ENCODE assay signal across 9 mouse cellular contexts in the genomic region with DNA sequence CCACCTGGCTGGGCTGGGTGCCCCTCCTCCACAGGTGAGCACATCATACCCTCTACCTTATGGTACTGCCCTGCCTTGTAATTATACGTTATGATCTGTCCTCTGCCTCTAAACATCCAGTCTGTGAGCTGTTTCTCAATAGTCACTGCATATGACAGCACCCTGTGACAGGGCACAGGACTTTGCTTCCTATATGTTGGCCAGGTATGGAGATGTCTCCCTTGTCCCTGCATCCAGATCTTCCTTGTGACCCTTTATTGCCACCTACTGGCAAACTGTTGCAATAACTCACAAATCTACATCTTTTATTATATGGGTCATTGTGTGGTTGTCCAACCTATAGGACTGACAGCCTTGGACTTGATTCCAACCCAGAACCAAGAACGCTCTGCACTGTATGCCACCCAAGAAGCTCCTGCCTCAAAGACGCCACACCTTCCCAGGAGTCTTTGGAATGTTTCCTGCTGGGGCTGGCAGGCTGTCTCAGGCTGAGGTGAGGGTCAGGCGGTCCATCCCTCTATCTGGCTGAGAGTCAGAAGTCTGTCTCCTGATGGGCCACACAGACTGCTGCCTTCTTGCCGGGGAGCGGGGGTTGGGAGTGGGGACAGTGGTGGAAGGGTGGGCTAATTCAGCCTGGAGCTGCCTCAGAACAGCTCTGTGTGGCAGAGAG. TPM values are rescaled to one million over a fixed set of nuclear protein-coding genes. Genes with fewer than 3 reads are reported as not detected.
DNase-seq lines count a peak whose midpoint lies in the region; ATAC-seq lines count a peak whose summit lies in the region.
"Had no signal": no experiment of that assay in that cellular context is flagged by ENCODE, and none has a peak within 500 bp of the region (broad histone marks: within the 10 kb centered on the region; RNA-seq: fewer than 3 reads in every experiment).

No protein-coding gene starts in this region.

- no peak overlapping the region for H3K27ac ChIP-seq in forebrain, embryonic 11.5 days (ENCODE audit: low read depth, low read length)
- no peak overlapping the region for H3K27ac ChIP-seq in limb, embryonic 10.5 days
- no peak overlapping the region for H3K27ac ChIP-seq in midbrain, embryonic 16.5 days (ENCODE audit: low read length)
- H3K27ac ChIP-seq: embryonic facial prominence, embryonic 13.5 days had no signal

- no peak overlapping the region for H3K4me3 ChIP-seq in forebrain, embryonic 11.5 days (ENCODE audit: low read depth, low read length)
- no peak overlapping the region for H3K4me3 ChIP-seq in limb, embryonic 10.5 days
- no peak overlapping the region for H3K4me3 ChIP-seq in midbrain, embryonic 16.5 days (ENCODE audit: low read depth, low read length)
- H3K4me3 ChIP-seq: embryonic facial prominence, embryonic 13.5 days had no signal

- H3K27me3 ChIP-seq in forebrain, embryonic 11.5 days (ENCODE audit: control insufficient read depth, insufficient read depth, low read length): no peaks in the 10 kb centered on the region
- H3K27me3 ChIP-seq in limb, embryonic 10.5 days (ENCODE audit: low read depth, poor library complexity, severe bottlenecking): peaks cover 9% of the 10 kb centered on the region; the same call in 1 of the 2 replicates
- H3K27me3 ChIP-seq in midbrain, embryonic 16.5 days (ENCODE audit: control insufficient read depth, insufficient read depth, low read depth, low read length): no peaks in the 10 kb centered on the region
- H3K27me3 ChIP-seq: embryonic facial prominence, embryonic 13.5 days had no signal

- H3K9me3 ChIP-seq in forebrain, embryonic 11.5 days (ENCODE audit: control insufficient read depth, low read length): no peaks in the 10 kb centered on the region
- no peaks in the 10 kb centered on the region for H3K9me3 ChIP-seq in limb, embryonic 10.5 days (replicated peaks)
- no peaks in the 10 kb centered on the region for H3K9me3 ChIP-seq in midbrain, embryonic 16.5 days (replicated peaks; ENCODE audit: control insufficient read depth, low read length, poor library complexity, severe bottlenecking)
- H3K9me3 ChIP-seq: embryonic facial prominence, embryonic 13.5 days had no signal

- 45% methylated on average over 6 of the region's 6 CpGs for WGBS in forebrain, embryonic 11.5 days
- 45% methylated on average over 6 of the region's 6 CpGs for WGBS in limb, embryonic 10.5 days
- WGBS in midbrain, embryonic 16.5 days: 40% methylated on average over 6 of the region's 6 CpGs

- no peak overlapping the region for H3K4me2 ChIP-seq in forebrain, embryonic 11.5 days (ENCODE audit: low read depth, low read length, severe bottlenecking)
- no peak overlapping the region for H3K4me2 ChIP-seq in midbrain, embryonic 16.5 days (ENCODE audit: low read length)
- H3K4me2 ChIP-seq: embryonic facial prominence, embryonic 13.5 days had no signal

- no peak overlapping the region for H3K9ac ChIP-seq in forebrain, embryonic 11.5 days (ENCODE audit: low read length)
- H3K9ac ChIP-seq in midbrain, embryonic 16.5 days (ENCODE audit: low read depth, low read length): 0 out of 2 replicates have a peak overlapping the region, but pooled peaks have one; percentile 22
- H3K9ac ChIP-seq: embryonic facial prominence, embryonic 13.5 days had no signal

- H3K36me3 ChIP-seq in forebrain, embryonic 11.5 days (ENCODE audit: control insufficient read depth, insufficient read depth, low read length): no peaks in the 10 kb centered on the region
- no peaks in the 10 kb centered on the region for H3K36me3 ChIP-seq in limb, embryonic 10.5 days
- H3K36me3 ChIP-seq in midbrain, embryonic 16.5 days (ENCODE audit: control insufficient read depth, insufficient read depth, low read length): 0 out of 2 replicates have a peak, but pooled peaks cover 5% of the 10 kb centered on the region
- H3K36me3 ChIP-seq: embryonic facial prominence, embryonic 13.5 days had no signal

- ATAC-seq in forebrain, embryonic 11.5 days (replicated peaks; ENCODE audit: low FRiP score): peak; percentile 53; the same call in 1 of the 2 replicates
- ATAC-seq in midbrain, embryonic 16.5 days: peak; percentile 88

- DNase-seq in ovary, postnatal 14 days (ENCODE audit: low spot score): peak; percentile 25
- DNase-seq in ovary, adult 18-20 months (ENCODE audit: low spot score): no peak
- DNase-seq in c-Kit-positive CD71-negative TER-119-negative erythroid progenitor cells, embryonic 14.5 days (ENCODE audit: low read depth): peak; percentile 36
- DNase-seq in forebrain, embryonic 11.5 days (ENCODE audit: low spot score): no peak
- DNase-seq in induced T-regulatory cell, adult 2 months (ENCODE audit: low read depth): peak; percentile 48
- DNase-seq in limb, embryonic 10.5 days (ENCODE audit: low spot score): peak; percentile 43
- no peak for DNase-seq in spleen, adult 18-20 months

- no peaks in the 10 kb centered on the region; the same call in 1 of the 2 replicates for H3K4me1 ChIP-seq in forebrain, embryonic 11.5 days (replicated peaks; ENCODE audit: control insufficient read depth, insufficient read depth, low read length)
- peaks cover 11% of the 10 kb centered on the region for H3K4me1 ChIP-seq in limb, embryonic 10.5 days
- H3K4me1 ChIP-seq in midbrain, embryonic 16.5 days (ENCODE audit: control insufficient read depth, insufficient read depth, low read length): no peaks in the 10 kb centered on the region; the same call in 1 of the 2 replicates

RNA-seq across cellular contexts. Expression of gene Syn3, which starts 46.2 kb away (rescaled TPM):
- 6.9 and 7.1 TPM in 2 replicates for polyA plus RNA-seq in forebrain, embryonic 11.5 days (2014; fragmentation: Nextera tagmentation; extraction: Ambion mirVana)
- 2.1 and 3.6 TPM in 2 replicates for polyA plus RNA-seq in limb, embryonic 10.5 days (2016; fragmentation: Nextera tagmentation; extraction: Ambion mirVana)
- 33.2 and 34.0 TPM in 2 replicates for polyA plus RNA-seq in midbrain, embryonic 16.5 days (2015; fragmentation: Nextera tagmentation; extraction: Ambion mirVana)

Comparison
In these comparisons a context has a peak if more than half of its experiments do, and no peak if none do; other contexts are left out.
1. DNase-seq: peak in ovary, postnatal 14 days (single experiment), c-Kit-positive CD71-negative TER-119-negative erythroid progenitor cells, embryonic 14.5 days (single experiment), induced T-regulatory cell, adult 2 months (single experiment) and limb, embryonic 10.5 days (single experiment); none in ovary, adult 18-20 months (single experiment), forebrain, embryonic 11.5 days (single experiment) and spleen, adult 18-20 months (0 of 2).